Mouse (Mus musculus): ENCODE results near the gene Aen. TPM values are rescaled to one million over a fixed set of nuclear protein-coding genes. Genes with fewer than 3 reads are reported as not detected.

Aen gene
- polyA plus RNA-seq, 1 experiment from 2014 or later, result 54.2 TPM

- H3K27me3 ChIP-seq (ENCODE audit: control insufficient read depth, insufficient read depth, low read length), result no peaks in the 10 kb centered on the region
- H3K4me1 ChIP-seq (replicated peaks; ENCODE audit: control insufficient read depth, insufficient read depth, low read length), result peaks cover 8% of the 10 kb centered on the region; the same call in 1 of the 2 replicates
- H3K4me2 ChIP-seq (ENCODE audit: low read depth, low read length, severe bottlenecking), result no peak overlapping the region
- H3K9me3 ChIP-seq (ENCODE audit: control insufficient read depth, low read length), result no peaks in the 10 kb centered on the region
- H3K36me3 ChIP-seq (ENCODE audit: control insufficient read depth, insufficient read depth, low read length), result no peaks in the 10 kb centered on the region; the same call in 1 of the 2 replicates
- H3K9ac ChIP-seq (ENCODE audit: low read length), result no peak overlapping the region
- ATAC-seq (replicated peaks; ENCODE audit: low FRiP score) (no peak), DNase-seq (ENCODE audit: low spot score) (no peak)
- no peak overlapping the region for H3K4me3 ChIP-seq (ENCODE audit: low read depth, low read length)
- 84% methylated on average over 19 of the region's 19 CpGs for WGBS
- no peak overlapping the region for H3K27ac ChIP-seq (ENCODE audit: low read depth, low read length)
These were observed 18.2 kb downstream of the Aen start for GRCm38 (mm10) chr7:78913649-78914544.

GRCm38 (mm10) chr7:78914545-78914845 lies 18.8 kb downstream of the Aen start:
- Histone ChIP-seq H3K4me3 (ENCODE audit: low read depth, low read length) (no peak overlapping the region), H3K27ac (ENCODE audit: low read depth, low read length) (no peak overlapping the region), H3K9me3 (ENCODE audit: control insufficient read depth, low read length) (no peaks in the 10 kb centered on the region), H3K27me3 (ENCODE audit: control insufficient read depth, insufficient read depth, low read length) (no peaks in the 10 kb centered on the region), H3K9ac (ENCODE audit: low read length) (no peak overlapping the region), H3K36me3 (ENCODE audit: control insufficient read depth, insufficient read depth, low read length) (no peaks in the 10 kb centered on the region; the same call in 1 of the 2 replicates), H3K4me1 (replicated peaks; ENCODE audit: control insufficient read depth, insufficient read depth, low read length) (peaks cover 8% of the 10 kb centered on the region; the same call in 1 of the 2 replicates), H3K4me2 (ENCODE audit: low read depth, low read length, severe bottlenecking) (no peak overlapping the region)
- DNase-seq (ENCODE audit: low spot score) (no peak), ATAC-seq (replicated peaks; ENCODE audit: low FRiP score) (no peak)
- 93% methylated on average over 3 of the region's 3 CpGs for WGBS

- Histone ChIP-seq H3K4me1 (replicated peaks; ENCODE audit: control insufficient read depth, insufficient read depth, low read length) (peaks cover 8% of the 10 kb centered on the region; the same call in 1 of the 2 replicates), H3K4me3 (ENCODE audit: low read depth, low read length) (no peak overlapping the region), H3K9me3 (ENCODE audit: control insufficient read depth, low read length) (no peaks in the 10 kb centered on the region), H3K27ac (ENCODE audit: low read depth, low read length) (no peak overlapping the region), H3K36me3 (ENCODE audit: control insufficient read depth, insufficient read depth, low read length) (no peaks in the 10 kb centered on the region), H3K27me3 (ENCODE audit: control insufficient read depth, insufficient read depth, low read length) (no peaks in the 10 kb centered on the region), H3K4me2 (ENCODE audit: low read depth, low read length, severe bottlenecking) (no peak overlapping the region), H3K9ac (ENCODE audit: low read length) (no peak overlapping the region)
- whole genome bisulfite sequencing, result 85% methylated on average over 11 of the region's 11 CpGs
- no peak for DNase-seq (ENCODE audit: low spot score)
- no peak for ATAC-seq (replicated peaks; ENCODE audit: low FRiP score)
These were observed 19.3 kb downstream of the Aen start for GRCm38 (mm10) chr7:78914896-78915510.

- Histone ChIP-seq H3K27ac (ENCODE audit: low read depth, low read length) (no peak overlapping the region), H3K9me3 (ENCODE audit: control insufficient read depth, low read length) (no peaks in the 10 kb centered on the region), H3K27me3 (ENCODE audit: control insufficient read depth, insufficient read depth, low read length) (no peaks in the 10 kb centered on the region), H3K4me2 (ENCODE audit: low read depth, low read length, severe bottlenecking) (no peak overlapping the region), H3K4me3 (ENCODE audit: low read depth, low read length) (no peak overlapping the region), H3K9ac (ENCODE audit: low read length) (no peak overlapping the region), H3K36me3 (ENCODE audit: control insufficient read depth, insufficient read depth, low read length) (no peaks in the 10 kb centered on the region), H3K4me1 (replicated peaks; ENCODE audit: control insufficient read depth, insufficient read depth, low read length) (no peaks in the 10 kb centered on the region)
- ATAC-seq (replicated peaks; ENCODE audit: low FRiP score) (no peak), DNase-seq (ENCODE audit: low spot score) (no peak)
- WGBS, result 71% methylated on average over 4 of the region's 4 CpGs
These were observed 23.0 kb downstream of the Aen start for GRCm38 (mm10) chr7:78918686-78919085.

GRCm38 (mm10) chr7:78922506-78922905 lies 26.9 kb downstream of the Aen start:
- 77% methylated on average over 7 of the region's 7 CpGs for WGBS
- Histone ChIP-seq H3K27me3 (ENCODE audit: control insufficient read depth, insufficient read depth, low read length) (no peaks in the 10 kb centered on the region), H3K9me3 (ENCODE audit: control insufficient read depth, low read length) (no peaks in the 10 kb centered on the region), H3K4me2 (ENCODE audit: low read depth, low read length, severe bottlenecking) (no peak overlapping the region), H3K36me3 (ENCODE audit: control insufficient read depth, insufficient read depth, low read length) (no peaks in the 10 kb centered on the region), H3K4me3 (ENCODE audit: low read depth, low read length) (no peak overlapping the region), H3K9ac (ENCODE audit: low read length) (no peak overlapping the region), H3K4me1 (replicated peaks; ENCODE audit: control insufficient read depth, insufficient read depth, low read length) (no peaks in the 10 kb centered on the region), H3K27ac (ENCODE audit: low read depth, low read length) (no peak overlapping the region)
- ATAC-seq (replicated peaks; ENCODE audit: low FRiP score) (no peak), DNase-seq (ENCODE audit: low spot score) (no peak)

GRCm38 (mm10) chr7:78924300-78924699 lies 28.6 kb downstream of the Aen start:
- Histone ChIP-seq H3K27me3 (ENCODE audit: control insufficient read depth, insufficient read depth, low read length) (no peaks in the 10 kb centered on the region), H3K4me3 (ENCODE audit: low read depth, low read length) (no peak overlapping the region), H3K27ac (ENCODE audit: low read depth, low read length) (no peak overlapping the region), H3K4me1 (replicated peaks; ENCODE audit: control insufficient read depth, insufficient read depth, low read length) (no peaks in the 10 kb centered on the region), H3K4me2 (ENCODE audit: low read depth, low read length, severe bottlenecking) (no peak overlapping the region), H3K36me3 (ENCODE audit: control insufficient read depth, insufficient read depth, low read length) (no peaks in the 10 kb centered on the region), H3K9me3 (ENCODE audit: control insufficient read depth, low read length) (no peaks in the 10 kb centered on the region), H3K9ac (ENCODE audit: low read length) (no peak overlapping the region)
- peak; percentile 80 for DNase-seq (ENCODE audit: low spot score)
- ATAC-seq (replicated peaks; ENCODE audit: low FRiP score), result peak; percentile 51; the same call in 1 of the 2 replicates
- WGBS, result 13% methylated on average over 6 of the region's 6 CpGs

- no peaks in the 10 kb centered on the region for H3K36me3 ChIP-seq (ENCODE audit: control insufficient read depth, insufficient read depth, low read length)
- DNase-seq (ENCODE audit: low spot score) (no peak), ATAC-seq (replicated peaks; ENCODE audit: low FRiP score) (no peak)
- no peak overlapping the region for H3K4me2 ChIP-seq (ENCODE audit: low read depth, low read length, severe bottlenecking)
- no peak overlapping the region for H3K27ac ChIP-seq (ENCODE audit: low read depth, low read length)
- WGBS, result 67% methylated on average over 7 of the region's 7 CpGs
- no peaks in the 10 kb centered on the region for H3K4me1 ChIP-seq (replicated peaks; ENCODE audit: control insufficient read depth, insufficient read depth, low read length)
- H3K27me3 ChIP-seq (ENCODE audit: control insufficient read depth, insufficient read depth, low read length), result no peaks in the 10 kb centered on the region
- no peak overlapping the region for H3K4me3 ChIP-seq (ENCODE audit: low read depth, low read length)
- no peak overlapping the region for H3K9ac ChIP-seq (ENCODE audit: low read length)
- no peaks in the 10 kb centered on the region for H3K9me3 ChIP-seq (ENCODE audit: control insufficient read depth, low read length)
These were observed 29.1 kb downstream of the Aen start for GRCm38 (mm10) chr7:78924796-78925195.

GRCm38 (mm10) chr7:78925680-78926079 lies 30.0 kb downstream of the Aen start:
- Histone ChIP-seq H3K4me2 (ENCODE audit: low read depth, low read length, severe bottlenecking) (no peak overlapping the region), H3K4me1 (replicated peaks; ENCODE audit: control insufficient read depth, insufficient read depth, low read length) (no peaks in the 10 kb centered on the region), H3K27me3 (ENCODE audit: control insufficient read depth, insufficient read depth, low read length) (no peaks in the 10 kb centered on the region), H3K36me3 (ENCODE audit: control insufficient read depth, insufficient read depth, low read length) (no peaks in the 10 kb centered on the region), H3K9me3 (ENCODE audit: control insufficient read depth, low read length) (no peaks in the 10 kb centered on the region), H3K9ac (ENCODE audit: low read length) (no peak overlapping the region), H3K4me3 (ENCODE audit: low read depth, low read length) (no peak overlapping the region), H3K27ac (ENCODE audit: low read depth, low read length) (no peak overlapping the region)
- WGBS, result 78% methylated on average over 7 of the region's 7 CpGs
- no peak for DNase-seq (ENCODE audit: low spot score)
- no peak for ATAC-seq (replicated peaks; ENCODE audit: low FRiP score)

Data from forebrain, embryonic 11.5 days (tissue).